Mouse (Mus musculus) midbrain, embryonic 14.5 days (tissue): ENCODE measurements around the gene Apcs. TPM values are rescaled to one million over a fixed set of nuclear protein-coding genes. Genes with fewer than 3 reads are reported as not detected.

Experiments used
- ATAC-seq: fragments of 200-750 bp; cut with Nextera tagmentation; 2 replicates; pipeline ENCODE4 v1.8.0; 2017; ENCODE audit warnings: moderate number of reproducible peaks, moderate library complexity; ENCODE audit not compliant: low FRiP score, low TSS enrichment
- DNase-seq: peaks from one replicate; pipeline ENCODE4 v3.0.0-alpha.2; 2015
- H3K27ac ChIP-seq: fragments of 300-500 bp; sonication (generic); replicated peaks from 2 replicates; pipeline ENCODE4 v1.5.1; 2014; ENCODE audit warnings: mild to moderate bottlenecking, low read depth, low read length, moderate library complexity
- H3K27me3 ChIP-seq: fragments of 300-500 bp; sonication (generic); 2 replicates; pipeline ENCODE4 v1.6.1; 2014; ENCODE audit warnings: low read length, control low read depth, mixed read lengths; ENCODE audit not compliant: control insufficient read depth, insufficient read depth
- H3K36me3 ChIP-seq: fragments of 300-500 bp; sonication (generic); 2 replicates; pipeline ENCODE4 v1.6.1; 2014; ENCODE audit warnings: low read length, control low read depth; ENCODE audit not compliant: control insufficient read depth, insufficient read depth
- H3K4me1 ChIP-seq: fragments of 300-500 bp; sonication (generic); 2 replicates; pipeline ENCODE4 v1.6.1; 2014; ENCODE audit warnings: mild to moderate bottlenecking, antibody characterized with exemption, low read length, control low read depth; ENCODE audit not compliant: control insufficient read depth, insufficient read depth
- H3K4me2 ChIP-seq: fragments of 300-500 bp; sonication (generic); 2 replicates; pipeline ENCODE4 v1.6.1; 2014; ENCODE audit warnings: mild to moderate bottlenecking, low read length, moderate library complexity
- H3K4me3 ChIP-seq: fragments of 300-500 bp; sonication (generic); replicated peaks from 2 replicates; pipeline ENCODE4 v1.5.1; 2014; ENCODE audit warnings: low read depth, low read length
- H3K9ac ChIP-seq: fragments of 300-500 bp; sonication (generic); replicated peaks from 2 replicates; pipeline ENCODE4 v1.6.1; 2014; ENCODE audit warnings: mild to moderate bottlenecking, low read length, moderate library complexity
- H3K9me3 ChIP-seq: fragments of 300-500 bp; sonication (generic); 2 replicates; pipeline ENCODE4 v1.6.1; 2016; ENCODE audit warnings: low read length, control low read depth, mixed read lengths; ENCODE audit not compliant: control insufficient read depth
- WGBS: fragments of 180-500 bp; shearing (Covaris S2); extraction: QIAGEN DNeasy Blood & Tissue Kit; methylation state at CpG from one replicate; pipeline ENCODE4 v1.1.7; 2014; 5-methylcytosine and 5-hydroxymethylcytosine counted together
- polyA plus RNA-seq: library from polyadenylated mRNA; unstranded; fragments of >200 nt; fragmentation: Nextera tagmentation; extraction: Ambion mirVana; gene quantifications from 2 replicates; pipeline ENCODE4 v1.2.1, GENCODE M21; 2014

Apcs gene
- polyA plus RNA-seq, 1 experiment from 2014 or later: not detected

DNA sequence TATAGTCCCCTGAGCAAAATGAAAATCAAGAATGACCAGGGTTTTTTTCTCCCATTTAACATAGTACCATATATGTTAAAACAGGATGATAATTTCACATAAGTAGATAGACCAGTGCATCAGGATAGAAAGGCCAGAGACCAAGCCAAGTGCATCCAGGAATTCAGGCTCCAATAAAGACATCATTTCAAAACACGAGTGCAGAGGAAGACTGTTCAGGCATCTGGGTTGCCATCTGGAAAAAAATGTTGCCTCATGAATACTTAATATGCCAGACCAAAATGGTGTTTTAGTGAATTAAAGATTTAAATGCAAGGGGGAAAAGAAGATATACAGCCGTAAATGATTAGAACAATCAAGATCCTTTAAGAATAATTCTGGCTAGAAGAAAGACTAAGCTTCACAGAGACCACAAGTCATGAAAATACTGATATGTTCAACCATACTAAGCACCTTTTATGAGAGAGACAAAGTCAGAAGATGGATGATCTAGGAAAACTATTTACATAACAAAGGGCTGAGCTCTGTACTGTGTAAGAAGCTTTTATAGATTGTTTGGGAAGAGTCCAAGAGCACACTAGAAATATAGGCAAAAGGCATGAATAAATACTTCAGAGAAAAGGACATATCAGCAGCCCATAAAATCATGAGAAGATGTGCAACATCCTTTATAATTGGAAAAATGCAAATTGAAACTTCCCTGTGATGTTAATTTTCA lies 47.6 kb downstream of the Apcs start:
- no peak overlapping the region for H3K4me2 ChIP-seq
- no peak overlapping the region for H3K9ac ChIP-seq
- H3K4me1 ChIP-seq: no peaks in the 10 kb centered on the region
- no peaks in the 10 kb centered on the region for H3K9me3 ChIP-seq
- H3K4me3 ChIP-seq: no peak overlapping the region
- H3K27me3 ChIP-seq: no peaks in the 10 kb centered on the region
- DNase-seq: no peak
- 51% methylated on average over 2 of the region's 2 CpGs for WGBS
- ATAC-seq: no peak
- H3K36me3 ChIP-seq: no peaks in the 10 kb centered on the region
- no peak overlapping the region for H3K27ac ChIP-seq

Other genes starting within 250 kb of the Apcs start
- not detected in 2 replicates for gene Crp, start 197.0 kb downstream of the Apcs start, polyA plus RNA-seq
- not detected in 2 replicates for gene Olfr16, start 55.4 kb upstream of the Apcs start, polyA plus RNA-seq
- gene Olfr1408, start 242.3 kb upstream of the Apcs start, polyA plus RNA-seq: not detected in 2 replicates